Mouse (Mus musculus) intestine, embryonic 14.5 days (tissue): ENCODE results near the gene Fgfr4. TPM values are rescaled to one million over a fixed set of nuclear protein-coding genes. Genes with fewer than 3 reads are reported as not detected.

Experiments
- ATAC-seq: fragments of 200-750 bp; cut with Nextera tagmentation; replicated peaks from 2 replicates; pipeline ENCODE4 v1.8.0; 2017; ENCODE audit warnings: low read depth, moderate number of reproducible peaks, moderate TSS enrichment, moderate library complexity; ENCODE audit not compliant: low FRiP score, low TSS enrichment
- DNase-seq: peaks from one replicate; pipeline ENCODE4 v3.0.0-alpha.2; 2018; ENCODE audit warnings: low spot score
- H3K27ac ChIP-seq: fragments of 300-500 bp; sonication (generic); 2 replicates; pipeline ENCODE4 v1.5.1; 2014; ENCODE audit warnings: low read depth, mild to moderate bottlenecking, control low read depth
- H3K27me3 ChIP-seq: fragments of 300-500 bp; sonication (generic); replicated peaks from 2 replicates; pipeline ENCODE4 v1.6.1; 2014; ENCODE audit warnings: low read length, control low read depth; ENCODE audit not compliant: control insufficient read depth, insufficient read depth
- H3K36me3 ChIP-seq: fragments of 300-500 bp; sonication (generic); 2 replicates; pipeline ENCODE4 v1.6.1; 2014; ENCODE audit warnings: low read length, control low read depth; ENCODE audit not compliant: control insufficient read depth, insufficient read depth
- H3K4me1 ChIP-seq: fragments of 300-500 bp; sonication (generic); replicated peaks from 2 replicates; pipeline ENCODE4 v1.6.1; 2014; ENCODE audit warnings: low read length, control low read depth, mixed read lengths; ENCODE audit not compliant: control insufficient read depth, insufficient read depth
- H3K4me2 ChIP-seq: fragments of 300-500 bp; sonication (generic); 2 replicates; pipeline ENCODE4 v1.6.1; 2014; ENCODE audit warnings: low read length
- H3K4me3 ChIP-seq: fragments of 300-500 bp; sonication (generic); 2 replicates; pipeline ENCODE4 v1.5.1; 2014; ENCODE audit warnings: low read depth, low read length, control low read depth, mixed read lengths
- H3K9ac ChIP-seq: fragments of 300-500 bp; sonication (generic); 2 replicates; pipeline ENCODE4 v1.6.1; 2014; ENCODE audit warnings: mild to moderate bottlenecking, low read length
- H3K9me3 ChIP-seq: fragments of 300-500 bp; sonication (generic); 2 replicates; pipeline ENCODE4 v1.6.1; 2016; ENCODE audit warnings: low read length, control low read depth; ENCODE audit not compliant: control insufficient read depth
- WGBS: fragments of 180-500 bp; shearing (Covaris S2); extraction: QIAGEN DNeasy Blood & Tissue Kit; methylation state at CpG from one replicate; pipeline ENCODE4 v1.1.7; 2014; 5-methylcytosine and 5-hydroxymethylcytosine counted together
- polyA plus RNA-seq: library from polyadenylated mRNA; unstranded; fragments of >200 nt; fragmentation: Nextera tagmentation; extraction: Ambion mirVana; gene quantifications from 2 replicates; pipeline ENCODE4 v1.2.1, GENCODE M21; 2014

Fgfr4 gene
- polyA plus RNA-seq, 1 experiment from 2014 or later: 19.5 TPM

DNA sequence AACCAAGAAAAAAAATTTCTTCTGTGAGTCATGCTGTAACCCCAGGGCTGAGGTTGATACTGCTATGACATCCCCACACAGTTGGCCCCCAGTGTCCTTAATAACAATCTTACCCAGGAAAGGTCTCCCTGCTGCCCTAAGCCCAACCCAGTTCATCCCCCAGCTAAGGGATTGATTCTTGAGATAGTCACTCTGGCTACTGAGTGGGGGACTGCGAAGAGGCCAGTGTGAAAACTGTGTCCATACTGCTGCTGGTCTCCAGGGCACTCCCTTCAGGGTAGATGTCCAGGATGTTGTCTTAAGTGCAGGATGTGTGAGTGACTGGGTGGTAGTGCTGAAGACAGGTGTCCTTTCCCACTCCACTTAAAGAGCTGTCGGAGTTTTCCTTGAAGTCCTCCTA lies 19.0 kb upstream of the Fgfr4 start, which contains the start of gene Gm17617:
Gene Gm17617 (minus strand): TSS at position 101 of the 400 bp plus-strand sequence.
- no peak within 1 kb of the TSS for H3K4me2 ChIP-seq
- H3K27me3 ChIP-seq: no peaks in the 10 kb centered on the region
- 98% methylated on average over 2 of the region's 2 CpGs for WGBS
- DNase-seq: no peak
- no peaks in the 10 kb centered on the region for H3K9me3 ChIP-seq
- no peak for ATAC-seq
- no peak within 1 kb of the TSS for H3K9ac ChIP-seq
- no peak within 1 kb of the TSS for H3K27ac ChIP-seq
- no peak within 1 kb of the TSS for H3K4me3 ChIP-seq
- H3K36me3 ChIP-seq: peaks cover 53% of the 10 kb centered on the region
- 0 out of 2 replicates have a peak, but pooled peaks cover 4% of the 10 kb centered on the region for H3K4me1 ChIP-seq

DNA sequence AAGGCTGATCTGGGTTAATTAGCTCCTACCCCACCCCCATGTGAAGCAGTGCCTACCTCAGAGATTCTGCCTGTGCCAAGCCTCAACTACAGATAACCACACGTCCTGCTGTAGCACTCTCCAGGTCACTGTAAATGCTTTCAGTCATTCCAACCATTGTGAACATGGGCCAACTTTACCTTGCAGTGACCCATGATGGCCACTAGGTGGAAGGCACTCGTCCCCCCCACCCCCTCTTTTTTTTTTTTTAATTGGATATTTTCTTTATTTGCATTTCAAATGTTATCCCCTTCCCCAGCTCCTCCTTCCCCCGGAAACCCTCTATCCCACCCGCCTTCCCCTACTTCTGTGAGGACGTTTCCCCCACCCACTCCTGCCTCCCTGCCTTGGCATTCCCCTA lies 17.1 kb upstream of the Fgfr4 start:
- ATAC-seq: no peak
- Histone ChIP-seq H3K9ac (no peak overlapping the region), H3K36me3 (peaks cover 36% of the 10 kb centered on the region), H3K4me3 (no peak overlapping the region), H3K27me3 (no peaks in the 10 kb centered on the region), H3K9me3 (no peaks in the 10 kb centered on the region), H3K4me2 (no peak overlapping the region), H3K4me1 (0 out of 2 replicates have a peak, but pooled peaks cover 4% of the 10 kb centered on the region), H3K27ac (no peak overlapping the region)
- WGBS: 5% methylated on average over 5 of the region's 5 CpGs
- no peak for DNase-seq

DNA sequence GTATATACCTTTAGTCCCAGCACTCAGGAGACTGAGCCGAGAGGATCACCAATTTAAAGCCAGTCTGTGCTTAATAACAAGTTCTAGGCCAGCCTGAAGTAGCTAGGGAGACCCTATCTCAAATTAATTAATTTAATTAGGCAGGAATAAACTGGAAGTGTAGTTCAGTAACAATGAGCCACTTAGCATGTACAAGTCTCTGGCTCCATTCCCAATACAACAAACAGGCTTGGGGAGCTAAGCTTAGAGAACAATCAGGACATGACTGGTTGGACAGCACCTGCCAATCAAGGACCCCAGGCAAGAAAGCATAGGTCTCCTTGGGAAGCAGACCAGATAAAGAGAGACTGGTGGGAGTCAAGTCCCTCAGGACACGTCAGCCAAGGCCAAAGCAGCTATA lies 12.2 kb upstream of the Fgfr4 start:
- ATAC-seq: no peak
- H3K4me2 ChIP-seq: no peak overlapping the region
- H3K9me3 ChIP-seq: no peaks in the 10 kb centered on the region
- H3K4me1 ChIP-seq: 0 out of 2 replicates have a peak, but pooled peaks cover 4% of the 10 kb centered on the region
- H3K9ac ChIP-seq: no peak overlapping the region
- DNase-seq: no peak
- H3K27ac ChIP-seq: no peak overlapping the region
- H3K27me3 ChIP-seq: no peaks in the 10 kb centered on the region
- H3K4me3 ChIP-seq: no peak overlapping the region
- WGBS: 72% methylated on average over 2 of the region's 2 CpGs
- no peaks in the 10 kb centered on the region for H3K36me3 ChIP-seq

DNA sequence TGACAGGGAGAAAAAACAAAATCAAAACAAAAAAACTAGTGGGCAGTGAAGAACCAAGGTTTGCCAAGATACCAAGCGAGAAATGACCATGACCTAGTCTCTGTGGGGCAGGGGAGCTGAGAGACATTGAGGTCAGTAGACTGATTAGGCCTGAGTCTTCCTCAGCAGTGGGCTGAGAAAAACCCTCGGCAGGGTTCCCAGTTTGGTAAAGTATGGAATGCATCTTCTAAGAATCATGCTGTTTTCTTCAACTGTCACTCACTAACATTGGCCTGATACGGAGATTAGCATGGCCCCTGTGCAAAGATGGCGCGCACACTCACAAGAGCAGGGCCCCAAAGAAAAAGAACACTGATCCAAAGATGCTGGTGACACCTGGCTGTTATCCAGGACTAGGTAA lies 1.5 kb downstream of the Fgfr4 start:
- H3K27ac ChIP-seq: peak overlapping the region; percentile 89
- no peak for ATAC-seq
- H3K27me3 ChIP-seq: peaks cover 18% of the 10 kb centered on the region
- H3K9me3 ChIP-seq: no peaks in the 10 kb centered on the region
- H3K4me1 ChIP-seq: 0 out of 2 replicates have a peak, but pooled peaks cover 4% of the 10 kb centered on the region
- H3K9ac ChIP-seq: no peak overlapping the region
- WGBS: 82% methylated on average over 5 of the region's 5 CpGs
- H3K4me2 ChIP-seq: peak overlapping the region; percentile 88
- H3K4me3 ChIP-seq: peak overlapping the region; percentile 49; the same call in 1 of the 2 replicates
- H3K36me3 ChIP-seq: no peaks in the 10 kb centered on the region
- no peak for DNase-seq

DNA sequence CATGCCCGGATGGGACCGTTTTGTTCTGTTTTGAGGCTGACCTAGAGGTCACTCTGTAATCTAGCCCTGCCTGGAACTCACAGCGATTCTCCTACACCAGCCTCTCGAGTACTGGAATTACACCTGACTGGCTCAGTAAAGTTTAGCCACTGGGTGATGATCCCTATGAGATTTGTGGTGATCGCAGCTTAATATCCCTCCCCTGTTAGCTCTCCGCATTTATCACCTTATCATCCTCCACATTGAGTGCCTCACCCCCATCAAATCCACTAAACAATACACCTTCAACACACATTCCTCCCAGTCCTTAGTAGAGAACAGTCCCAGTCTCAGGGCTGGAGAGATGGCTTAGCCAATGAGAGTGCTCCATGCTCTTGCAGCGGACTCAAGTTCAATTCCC lies 9.9 kb downstream of the Fgfr4 start:
- no peak overlapping the region for H3K4me3 ChIP-seq
- H3K9me3 ChIP-seq: no peaks in the 10 kb centered on the region
- H3K4me1 ChIP-seq: no peaks in the 10 kb centered on the region
- no peaks in the 10 kb centered on the region for H3K27me3 ChIP-seq
- H3K36me3 ChIP-seq: 0 out of 2 replicates have a peak, but pooled peaks cover 3% of the 10 kb centered on the region
- no peak for ATAC-seq
- H3K27ac ChIP-seq: no peak overlapping the region
- no peak overlapping the region for H3K9ac ChIP-seq
- WGBS: 62% methylated on average over 7 of the region's 7 CpGs
- DNase-seq: no peak
- H3K4me2 ChIP-seq: no peak overlapping the region

DNA sequence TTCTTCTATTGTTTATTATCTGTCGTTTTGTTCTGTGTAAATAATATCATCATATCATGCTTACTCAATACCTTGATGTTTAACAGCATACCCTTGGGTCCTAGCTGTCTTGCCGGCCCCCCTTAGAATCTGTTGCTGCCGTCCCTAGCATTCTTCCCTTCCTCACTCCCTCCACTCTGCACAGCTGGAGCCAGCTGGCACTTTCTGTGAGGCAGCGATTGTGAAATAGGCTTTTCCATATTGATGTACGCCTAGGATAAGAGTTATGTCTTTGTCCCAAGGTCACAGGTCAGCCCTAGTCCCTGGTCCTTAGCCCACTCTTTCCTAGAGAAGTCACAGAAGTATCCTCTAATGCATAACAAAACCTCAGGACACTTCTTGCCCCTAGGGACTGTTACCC lies 11.1 kb downstream of the Fgfr4 start:
- 0 out of 2 replicates have a peak, but pooled peaks cover 3% of the 10 kb centered on the region for H3K36me3 ChIP-seq
- no peaks in the 10 kb centered on the region for H3K9me3 ChIP-seq
- H3K4me2 ChIP-seq: no peak overlapping the region
- H3K4me3 ChIP-seq: no peak overlapping the region
- H3K4me1 ChIP-seq: no peaks in the 10 kb centered on the region
- DNase-seq: peak; percentile 69
- no peaks in the 10 kb centered on the region for H3K27me3 ChIP-seq
- WGBS: 36% methylated on average over 5 of the region's 5 CpGs
- no peak for ATAC-seq
- no peak overlapping the region for H3K9ac ChIP-seq
- no peak overlapping the region for H3K27ac ChIP-seq

DNA sequence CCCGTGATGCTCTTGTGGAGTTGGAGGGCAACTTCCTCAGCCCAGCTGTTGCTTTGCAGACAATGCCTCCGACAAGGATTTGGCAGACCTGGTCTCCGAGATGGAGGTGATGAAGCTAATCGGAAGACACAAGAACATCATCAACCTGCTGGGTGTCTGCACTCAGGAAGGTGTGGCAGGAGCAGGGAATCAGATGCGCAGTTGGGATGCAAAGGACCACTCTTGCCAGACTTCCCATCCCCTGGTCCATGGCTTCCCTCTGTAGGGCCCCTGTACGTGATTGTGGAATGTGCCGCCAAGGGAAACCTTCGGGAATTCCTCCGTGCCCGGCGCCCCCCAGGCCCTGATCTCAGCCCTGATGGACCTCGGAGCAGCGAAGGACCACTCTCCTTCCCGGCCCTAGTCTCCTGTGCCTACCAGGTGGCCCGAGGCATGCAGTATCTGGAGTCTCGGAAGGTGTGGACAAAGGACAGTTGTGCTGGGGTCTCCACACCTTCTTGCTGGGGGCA lies 13.4 kb downstream of the Fgfr4 start:
- Histone ChIP-seq H3K4me1 (no peaks in the 10 kb centered on the region; the same call in 1 of the 2 replicates), H3K4me3 (no peak overlapping the region), H3K9me3 (0 out of 2 replicates have a peak, but pooled peaks cover 2% of the 10 kb centered on the region), H3K9ac (no peak overlapping the region), H3K36me3 (0 out of 2 replicates have a peak, but pooled peaks cover 3% of the 10 kb centered on the region), H3K27me3 (no peaks in the 10 kb centered on the region), H3K27ac (no peak overlapping the region), H3K4me2 (no peak overlapping the region)
- ATAC-seq: no peak
- WGBS: 91% methylated on average over 16 of the region's 16 CpGs
- no peak for DNase-seq

DNA sequence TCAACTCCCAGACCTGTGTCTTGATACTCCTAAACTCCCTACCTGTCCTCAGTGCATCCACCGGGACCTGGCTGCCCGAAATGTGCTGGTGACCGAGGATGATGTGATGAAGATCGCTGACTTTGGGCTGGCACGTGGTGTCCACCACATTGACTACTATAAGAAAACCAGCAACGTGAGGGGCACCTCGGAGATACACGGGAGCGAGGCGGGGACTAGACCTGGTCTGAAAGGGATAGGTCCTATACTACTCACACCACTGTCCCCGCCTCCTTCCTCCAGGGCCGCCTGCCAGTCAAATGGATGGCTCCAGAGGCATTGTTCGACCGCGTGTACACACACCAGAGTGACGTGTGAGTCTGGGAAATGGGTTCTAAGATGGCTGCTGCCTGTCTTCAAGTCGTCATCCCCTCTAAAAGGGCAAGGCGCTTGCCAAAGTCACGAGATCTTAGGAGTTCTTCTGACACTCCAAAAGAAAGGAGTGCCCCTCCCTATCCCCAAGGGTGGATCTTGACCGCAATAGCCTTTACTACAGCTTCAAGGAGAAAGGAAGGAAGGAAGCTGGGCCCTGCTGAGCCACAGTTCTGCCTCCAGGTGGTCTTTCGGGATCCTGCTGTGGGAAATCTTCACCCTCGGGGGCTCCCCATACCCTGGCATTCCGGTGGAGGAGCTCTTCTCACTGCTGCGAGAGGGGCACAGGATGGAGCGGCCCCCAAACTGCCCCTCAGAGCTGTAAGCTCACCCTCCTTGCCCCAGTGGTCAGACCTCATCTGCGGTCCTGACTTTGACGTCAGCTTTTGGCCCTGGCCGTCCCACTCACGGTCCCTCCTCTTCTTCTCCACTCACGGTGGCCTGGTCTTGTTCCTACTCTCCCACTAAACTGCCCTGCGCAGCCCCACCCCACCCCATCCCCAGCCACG lies 14.6 kb downstream of the Fgfr4 start:
- ATAC-seq: no peak

More for the DNA sequence above, 14.6 kb downstream of the Fgfr4 start:
- Histone ChIP-seq H3K9me3 (0 out of 2 replicates have a peak, but pooled peaks cover 2% of the 10 kb centered on the region), H3K4me3 (no peak overlapping the region), H3K4me2 (no peak overlapping the region), H3K4me1 (peaks cover 10% of the 10 kb centered on the region), H3K27ac (no peak overlapping the region), H3K9ac (no peak overlapping the region), H3K27me3 (no peaks in the 10 kb centered on the region), H3K36me3 (0 out of 2 replicates have a peak, but pooled peaks cover 3% of the 10 kb centered on the region)
- 88% methylated on average over 32 of the region's 32 CpGs for WGBS
- no peak for DNase-seq
